Mouse (Mus musculus): ENCODE data around the gene Samsn1. TPM values are rescaled to one million over a fixed set of nuclear protein-coding genes. Genes with fewer than 3 reads are reported as not detected.

Gene Samsn1
- 100 to 1,000 TPM in 11 of 26 experiments, 10 to 100 TPM in 15; 21.1 to 368 (median 88.7) TPM for total RNA-seq (2018; cell fraction: chromatin; rRNA removed)
- total RNA-seq (2018; cell fraction: cytosol; rRNA removed) = 100 to 1,000 TPM in 3 of 26 experiments, 10 to 100 TPM in 23; 18.9 to 123 (median 32.3) TPM
- 100 to 1,000 TPM in 10 of 26 experiments, 10 to 100 TPM in 16; 23.9 to 205 (median 85.9) TPM for total RNA-seq (2018; cell fraction: nucleus; rRNA removed)
- 23.4 to 26.5 TPM (median 24.2 TPM) in 3 replicates for polyA plus RNA-seq (2018)

DNA sequence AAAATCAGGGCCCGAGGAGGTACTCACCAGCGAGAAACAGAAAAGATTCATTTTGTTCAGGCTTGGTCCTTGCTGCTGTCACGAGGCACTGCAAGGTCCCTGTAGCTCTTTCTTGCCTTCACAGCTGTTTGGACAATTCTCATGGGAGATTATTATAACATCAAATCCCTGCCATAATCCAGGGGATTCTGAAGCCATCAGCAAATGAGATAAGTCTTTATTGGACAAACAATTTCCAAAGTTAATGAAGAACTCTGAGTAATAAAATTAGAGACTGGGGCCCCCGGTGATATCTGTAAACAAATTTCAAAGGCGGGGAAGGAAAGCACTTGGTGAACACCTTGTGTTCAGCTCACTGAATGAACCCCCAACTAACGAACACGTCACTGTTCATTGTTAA, at the start of gene Samsn1:
Samsn1 (minus strand) TSS at position 101 of the 400 bp plus-strand sequence.
- WGBS (ENCODE audit: missing documents) = 92% methylated on average over 7 of the region's 7 CpGs
- Histone ChIP-seq H3K79me2 (ENCODE audit: inconsistent target) (no peaks in the 10 kb centered on the region), H3K27ac (no peak within 1 kb of the TSS), H3K4me3 (ENCODE audit: inconsistent target) (no peak within 1 kb of the TSS), H3K36me3 (ENCODE audit: inconsistent target) (no peaks in the 10 kb centered on the region)

GRCm38 (mm10) chr16:76066082-76066635, 44.1 kb upstream of the Samsn1 start:
- no peaks in the 10 kb centered on the region for H3K79me2 ChIP-seq (ENCODE audit: inconsistent target)
- H3K4me3 ChIP-seq (ENCODE audit: inconsistent target) = no peak overlapping the region
- H3K27ac ChIP-seq = no peak overlapping the region
- H3K36me3 ChIP-seq (ENCODE audit: inconsistent target) = no peaks in the 10 kb centered on the region
- WGBS (ENCODE audit: missing documents) = 94% methylated on average over 14 of the region's 14 CpGs

- WGBS (ENCODE audit: missing documents) = 91% methylated on average over 7 of the region's 7 CpGs
- Histone ChIP-seq H3K36me3 (ENCODE audit: inconsistent target) (no peaks in the 10 kb centered on the region), H3K27ac (no peak overlapping the region), H3K4me3 (ENCODE audit: inconsistent target) (no peak overlapping the region), H3K79me2 (ENCODE audit: inconsistent target) (no peaks in the 10 kb centered on the region)
Measured at GRCm38 (mm10) chr16:76054976-76055375, 32.9 kb upstream of the Samsn1 start.

DNA sequence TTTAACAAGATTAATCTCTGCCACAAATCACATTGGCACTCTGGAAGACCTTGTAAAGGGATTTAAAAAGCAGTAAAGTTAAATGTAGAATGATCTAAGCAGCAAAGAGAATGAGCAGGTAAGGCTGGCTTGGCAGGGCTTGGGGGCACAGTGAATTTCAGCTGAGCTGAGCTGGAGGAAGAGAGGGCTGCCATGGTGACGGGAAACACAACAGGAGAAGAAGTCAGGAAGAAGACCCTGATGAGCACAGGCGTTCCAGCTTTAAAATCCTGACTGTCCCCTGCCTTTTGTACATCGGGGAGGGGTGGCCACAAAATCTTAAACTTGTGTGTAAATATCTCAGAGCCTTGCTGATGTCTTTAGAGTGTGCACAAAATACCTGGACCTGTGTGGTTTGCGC, 32.0 kb upstream of the Samsn1 start:
- peak overlapping the region; percentile 50 for H3K27ac ChIP-seq
- H3K79me2 ChIP-seq (ENCODE audit: inconsistent target) = no peaks in the 10 kb centered on the region
- no peaks in the 10 kb centered on the region for H3K36me3 ChIP-seq (ENCODE audit: inconsistent target)
- 88% methylated on average over 4 of the region's 4 CpGs for WGBS (ENCODE audit: missing documents)
- no peak overlapping the region for H3K4me3 ChIP-seq (ENCODE audit: inconsistent target)

- peak overlapping the region; percentile 50 for H3K27ac ChIP-seq
- H3K4me3 ChIP-seq (ENCODE audit: inconsistent target) = no peak overlapping the region
- no peaks in the 10 kb centered on the region for H3K79me2 ChIP-seq (ENCODE audit: inconsistent target)
- no peaks in the 10 kb centered on the region for H3K36me3 ChIP-seq (ENCODE audit: inconsistent target)
- WGBS (ENCODE audit: missing documents) = 8% methylated on average over 8 of the region's 8 CpGs
Measured at GRCm38 (mm10) chr16:76053537-76053936, 31.5 kb upstream of the Samsn1 start.

DNA sequence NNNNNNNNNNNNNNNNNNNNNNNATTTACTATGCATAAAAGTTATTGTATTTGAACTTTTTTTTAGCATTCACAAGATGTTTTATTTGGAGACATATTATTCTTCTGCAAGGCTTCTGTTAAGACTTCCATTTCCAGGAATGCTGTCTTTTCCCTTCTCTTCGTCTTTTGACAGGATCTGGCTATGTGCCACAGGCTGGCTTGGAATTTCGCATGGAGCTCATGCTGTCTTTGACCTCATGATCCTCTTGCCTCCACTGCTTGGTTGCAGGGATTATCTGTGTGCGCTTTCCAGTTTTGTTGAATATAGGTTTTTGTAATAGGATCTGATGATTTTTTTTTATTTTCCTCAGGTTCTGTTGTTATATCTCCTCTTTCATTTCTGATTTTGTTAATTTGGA, 25.0 kb upstream of the Samsn1 start:
- Histone ChIP-seq H3K4me3 (ENCODE audit: inconsistent target) (no peak overlapping the region), H3K79me2 (ENCODE audit: inconsistent target) (no peaks in the 10 kb centered on the region), H3K27ac (no peak overlapping the region), H3K36me3 (ENCODE audit: inconsistent target) (no peaks in the 10 kb centered on the region)
- WGBS (ENCODE audit: missing documents) = 94% methylated on average over 3 of the region's 3 CpGs

- Histone ChIP-seq H3K4me3 (ENCODE audit: inconsistent target) (no peak overlapping the region), H3K36me3 (ENCODE audit: inconsistent target) (no peaks in the 10 kb centered on the region), H3K79me2 (ENCODE audit: inconsistent target) (no peaks in the 10 kb centered on the region), H3K27ac (no peak overlapping the region)
- 84% methylated on average over 6 of the region's 6 CpGs for WGBS (ENCODE audit: missing documents)
Measured at GRCm38 (mm10) chr16:76040319-76040945, 18.4 kb upstream of the Samsn1 start.

DNA sequence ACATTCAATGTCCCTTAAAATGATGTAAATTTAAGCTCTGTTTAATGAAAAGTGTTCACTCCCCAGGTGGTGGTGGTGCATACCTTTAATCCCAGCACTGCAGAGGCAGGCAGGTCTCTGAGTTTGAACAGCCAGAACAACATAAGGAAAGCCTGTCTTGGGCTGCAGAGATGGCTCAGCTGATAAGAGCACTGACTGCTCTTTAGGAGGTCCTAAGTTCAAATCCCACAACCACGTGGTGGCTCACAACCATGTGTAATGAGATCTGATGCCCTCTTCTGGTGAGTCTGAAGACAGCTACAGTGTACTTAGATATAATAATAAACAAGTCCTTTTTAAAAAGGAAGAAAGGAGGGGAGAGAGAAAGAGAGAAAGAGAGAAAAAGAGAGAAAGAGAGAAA, 2.9 kb downstream of the Samsn1 start:
- WGBS (ENCODE audit: missing documents) = 69% methylated on average over 1 of the region's 1 CpGs

DNA sequence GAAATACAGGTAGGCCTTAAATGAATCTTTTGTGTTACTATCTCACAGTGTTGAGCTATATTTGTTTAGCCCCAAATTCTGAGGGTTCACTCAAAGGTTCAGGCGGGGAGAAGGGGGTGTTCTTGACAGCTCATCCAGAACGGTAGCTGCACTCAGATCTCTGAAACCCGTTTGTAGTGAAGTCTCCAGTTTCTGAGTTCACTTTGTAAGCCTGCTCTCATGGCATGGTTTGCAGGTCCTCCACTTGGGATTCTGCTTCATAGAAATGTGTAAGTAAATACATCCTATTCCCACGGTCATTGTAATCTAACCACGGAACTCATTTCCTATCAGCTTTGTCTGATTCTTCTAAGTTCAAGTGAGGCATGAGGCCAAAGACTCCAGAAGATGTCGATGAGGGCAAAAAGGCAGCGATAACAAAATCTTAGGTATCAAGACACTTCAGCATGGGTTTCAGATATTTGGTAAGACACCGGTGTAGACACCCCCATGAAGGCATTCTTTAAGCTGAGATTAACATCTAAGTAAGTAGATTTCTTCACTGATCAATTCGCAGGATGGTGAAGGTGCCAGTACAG, 18.2 kb downstream of the Samsn1 start:
- no peaks in the 10 kb centered on the region for H3K79me2 ChIP-seq (ENCODE audit: inconsistent target)
- no peak overlapping the region for H3K27ac ChIP-seq
- 86% methylated on average over 8 of the region's 9 CpGs for WGBS (ENCODE audit: missing documents)
- H3K36me3 ChIP-seq (ENCODE audit: inconsistent target) = no peaks in the 10 kb centered on the region
- H3K4me3 ChIP-seq (ENCODE audit: inconsistent target) = no peak overlapping the region

More for the DNA sequence above, 2.9 kb downstream of the Samsn1 start:
- H3K27ac ChIP-seq = no peak overlapping the region
- H3K4me3 ChIP-seq (ENCODE audit: inconsistent target) = no peak overlapping the region
- H3K79me2 ChIP-seq (ENCODE audit: inconsistent target) = no peaks in the 10 kb centered on the region
- H3K36me3 ChIP-seq (ENCODE audit: inconsistent target) = no peaks in the 10 kb centered on the region

GRCm38 (mm10) chr16:76002870-76003572, 19.1 kb downstream of the Samsn1 start:
- 56% methylated on average over 3 of the region's 3 CpGs for WGBS (ENCODE audit: missing documents)
- no peaks in the 10 kb centered on the region for H3K79me2 ChIP-seq (ENCODE audit: inconsistent target)
- H3K36me3 ChIP-seq (ENCODE audit: inconsistent target) = no peaks in the 10 kb centered on the region
- no peak overlapping the region for H3K4me3 ChIP-seq (ENCODE audit: inconsistent target)
- no peak overlapping the region for H3K27ac ChIP-seq

DNA sequence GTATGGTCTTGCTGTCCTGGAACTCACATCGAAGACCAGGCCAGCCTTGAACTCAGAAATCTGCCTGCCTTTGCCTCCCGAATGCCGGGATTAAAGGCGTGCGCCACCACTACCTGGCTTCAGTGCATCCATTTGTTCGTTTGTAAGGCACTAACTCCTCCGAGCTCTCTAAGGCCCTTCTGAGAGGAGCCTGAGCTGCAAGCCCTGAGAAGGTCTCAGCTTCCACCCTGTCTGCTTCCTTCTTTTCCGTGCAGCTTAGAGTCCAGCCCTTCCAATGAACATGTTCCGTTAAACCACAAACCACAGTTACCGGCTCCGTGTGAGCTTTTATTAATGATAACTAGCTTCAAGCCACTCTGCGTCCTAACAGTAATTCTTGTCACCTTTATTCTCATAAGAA, 19.8 kb downstream of the Samsn1 start:
- Histone ChIP-seq H3K27ac (no peak overlapping the region; the same call in 1 of the 2 replicates), H3K4me3 (ENCODE audit: inconsistent target) (no peak overlapping the region)
- 3% methylated on average over 12 of the region's 12 CpGs for WGBS (ENCODE audit: missing documents)

GRCm38 (mm10) chr16:76001788-76002187, 20.3 kb downstream of the Samsn1 start:
- WGBS (ENCODE audit: missing documents) = 56% methylated on average over 6 of the region's 6 CpGs
- Histone ChIP-seq H3K27ac (no peak overlapping the region), H3K79me2 (ENCODE audit: inconsistent target) (no peaks in the 10 kb centered on the region), H3K4me3 (ENCODE audit: inconsistent target) (no peak overlapping the region), H3K36me3 (ENCODE audit: inconsistent target) (no peaks in the 10 kb centered on the region)

More for the DNA sequence above, 19.8 kb downstream of the Samsn1 start:
- Histone ChIP-seq H3K79me2 (ENCODE audit: inconsistent target) (no peaks in the 10 kb centered on the region), H3K36me3 (ENCODE audit: inconsistent target) (no peaks in the 10 kb centered on the region)

GRCm38 (mm10) chr16:76000127-76000526, 22.0 kb downstream of the Samsn1 start:
- Histone ChIP-seq H3K27ac (no peak overlapping the region), H3K79me2 (ENCODE audit: inconsistent target) (no peaks in the 10 kb centered on the region), H3K36me3 (ENCODE audit: inconsistent target) (no peaks in the 10 kb centered on the region), H3K4me3 (ENCODE audit: inconsistent target) (no peak overlapping the region)
- 96% methylated on average over 9 of the region's 9 CpGs for WGBS (ENCODE audit: missing documents)

DNA sequence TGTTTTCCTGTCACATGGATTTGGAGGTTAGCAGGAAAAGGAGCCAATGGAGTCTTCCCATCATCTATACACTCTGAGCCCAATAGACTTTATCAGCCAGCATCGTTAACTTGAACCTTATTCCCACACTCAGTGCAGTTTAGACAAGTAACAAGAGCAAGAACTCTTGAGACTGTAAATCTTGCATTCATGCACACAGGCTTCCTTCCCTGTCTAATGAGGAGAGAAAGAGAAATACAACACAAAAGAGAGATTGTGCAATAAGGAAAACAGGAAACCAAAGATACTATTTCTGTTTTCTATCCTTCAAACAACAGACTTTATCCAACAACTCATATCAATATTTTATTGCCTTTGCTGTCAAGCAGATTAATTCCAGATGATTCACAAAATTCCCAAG, 31.9 kb downstream of the Samsn1 start:
- no peak overlapping the region for H3K27ac ChIP-seq
- H3K4me3 ChIP-seq (ENCODE audit: inconsistent target) = no peak overlapping the region
- no peaks in the 10 kb centered on the region for H3K79me2 ChIP-seq (ENCODE audit: inconsistent target)
- 11% methylated on average over 1 of the region's 1 CpGs for WGBS (ENCODE audit: missing documents)
- H3K36me3 ChIP-seq (ENCODE audit: inconsistent target) = no peaks in the 10 kb centered on the region

Measured in macrophage (primary cell).